Comparison of ENCODE assay signal across 8 mouse cellular contexts in genomic region chr2:181385885-181386284, GRCm38 (mm10). TPM values are rescaled to one million over a fixed set of nuclear protein-coding genes. Genes with fewer than 3 reads are reported as not detected.
DNase-seq lines count a peak whose midpoint lies in the region.

No protein-coding gene starts in this region.

- peak; percentile 49 for DNase-seq in layer of hippocampus, adult 11-12 months (ENCODE audit: low spot score)
- no peak for DNase-seq in layer of hippocampus, adult 9-10 months (ENCODE audit: low spot score)
- DNase-seq in cerebellum, adult 8-10 months, result peak; percentile 80
- peak; percentile 56 to 58 for DNase-seq in heart, postnatal 36 days
- peak; percentile 39 for DNase-seq in ovary, postnatal 36 days (ENCODE audit: low spot score)
- DNase-seq in spleen, adult 12 weeks (ENCODE audit: low spot score), result no peak
- no peak for DNase-seq in thymus, postnatal 4 days
- DNase-seq in spleen, postnatal 10 days (ENCODE audit: low spot score in 2 of 2), result no peak

- intact Hi-C loops in heart, postnatal 36 days (cut with DNase I), result no loop called here

RNA-seq across cellular contexts. Expression of gene Lime1, which starts 6.0 kb away (rescaled TPM):
- 1 to 10 TPM; 5.1 to 6.7 TPM for total RNA-seq in heart, postnatal 36 days (2021)

RNA-seq across cellular contexts. Expression of gene Arfrp1, which starts 20.7 kb away (rescaled TPM):
- 10 to 100 TPM; 52.2 to 55.4 TPM for total RNA-seq in heart, postnatal 36 days (2021)

RNA-seq across cellular contexts. Expression of gene Zgpat, which starts 21.2 kb away (rescaled TPM):
- 10 to 100 TPM; 17.6 to 22.3 TPM for total RNA-seq in heart, postnatal 36 days (2021)

Comparison
In these comparisons a context has a peak if more than half of its experiments do, and no peak if none do; other contexts are left out.
1. DNase-seq: peak in layer of hippocampus, adult 11-12 months (single experiment), cerebellum, adult 8-10 months (single experiment), heart, postnatal 36 days (2 of 2) and ovary, postnatal 36 days (single experiment); none in layer of hippocampus, adult 9-10 months (single experiment), spleen, adult 12 weeks (single experiment), thymus, postnatal 4 days (single experiment) and spleen, postnatal 10 days (0 of 2).